8 mouse cellular contexts compared by ENCODE assay signal in the genomic region with DNA sequence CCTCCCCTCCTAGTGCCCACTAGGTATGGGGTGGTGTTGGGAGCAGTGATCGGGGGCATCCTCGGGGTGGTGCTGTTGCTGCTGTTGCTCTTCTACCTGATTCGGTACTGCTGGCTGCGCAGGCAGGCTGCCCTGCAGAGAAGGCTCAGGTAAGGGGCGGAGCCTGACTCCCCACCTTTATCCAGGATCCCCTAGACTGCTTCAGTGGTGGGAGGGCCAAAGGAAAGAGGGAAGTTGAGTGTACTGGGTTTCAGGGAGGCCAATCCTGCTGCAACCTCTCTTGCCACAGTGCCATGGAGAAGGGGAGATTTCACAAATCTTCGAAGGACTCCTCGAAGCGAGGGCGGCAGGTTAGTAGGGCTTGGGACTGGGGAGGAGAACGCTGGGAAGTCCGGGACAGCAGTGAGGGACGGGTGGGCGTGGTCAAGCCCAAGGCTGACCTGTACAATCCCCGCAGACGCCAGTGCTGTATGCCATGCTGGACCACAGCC. TPM values are rescaled to one million over a fixed set of nuclear protein-coding genes. Genes with fewer than 3 reads are reported as not detected.
DNase-seq lines count a peak whose midpoint lies in the region; ATAC-seq and TF ChIP-seq lines count a peak whose summit lies in the region.

No protein-coding gene starts in this region.

- 3% methylated on average over 15 of the region's 15 CpGs for WGBS in hindbrain, embryonic 16.5 days
- WGBS in liver, postnatal 0 days (ENCODE audit: insufficient replicate concordance) = 7% methylated on average over 15 of the region's 15 CpGs

- no peak overlapping the region for H3K27ac ChIP-seq in hindbrain, embryonic 16.5 days (ENCODE audit: low read depth, low read length)
- no peak overlapping the region for H3K27ac ChIP-seq in liver, postnatal 0 days (ENCODE audit: low read depth)

- peaks cover 4% of the 10 kb centered on the region; the same call in 1 of the 2 replicates for H3K4me1 ChIP-seq in hindbrain, embryonic 16.5 days (ENCODE audit: control insufficient read depth, insufficient read depth, low read depth, low read length)
- H3K4me1 ChIP-seq in liver, postnatal 0 days (ENCODE audit: insufficient read depth) = peaks cover 13% of the 10 kb centered on the region

- no peaks in the 10 kb centered on the region for H3K9me3 ChIP-seq in hindbrain, embryonic 16.5 days (ENCODE audit: control insufficient read depth, low read length)
- no peaks in the 10 kb centered on the region for H3K9me3 ChIP-seq in liver, postnatal 0 days (ENCODE audit: low read length)

- no peaks in the 10 kb centered on the region for H3K36me3 ChIP-seq in hindbrain, embryonic 16.5 days (ENCODE audit: control insufficient read depth, insufficient read depth, low read length)
- no peaks in the 10 kb centered on the region for H3K36me3 ChIP-seq in liver, postnatal 0 days (replicated peaks; ENCODE audit: insufficient read depth, low read length)

- TF ChIP-seq EP300 in liver, postnatal 0 days (IDR thresholded peaks at IDR 0.05; ENCODE audit: low read depth) = no peak

- peak overlapping the region; percentile 46 for H3K4me2 ChIP-seq in hindbrain, embryonic 16.5 days (ENCODE audit: low read length)
- H3K4me2 ChIP-seq in liver, postnatal 0 days (ENCODE audit: low read depth, low read length) = peak overlapping the region; percentile 65

- peak; percentile 51 for TF ChIP-seq CTCF in liver, postnatal 0 days (IDR thresholded peaks at IDR 0.05; ENCODE audit: low read depth)

- peak; percentile 45 for DNase-seq in adrenal gland, postnatal 10 days
- DNase-seq in adrenal gland, adult 8-10 months = no peak
- peak; percentile 21 for DNase-seq in ZHBTc4 (ENCODE audit: low read depth, low spot score)
- peak; percentile 36 for DNase-seq in liver, postnatal 0 days
- peak; percentile 18 for DNase-seq in retina, embryonic 14.5 days (ENCODE audit: low spot score)
- no peak for DNase-seq in left cerebral cortex, postnatal 36 days (ENCODE audit: low spot score in 2 of 2)
- DNase-seq in cerebellum, adult 9-10 months = no peak

- intact Hi-C loops in left cerebral cortex, postnatal 36 days (cut with DNase I) = no loop called here

- H3K9ac ChIP-seq in hindbrain, embryonic 16.5 days (ENCODE audit: low read depth, low read length) = peak overlapping the region; percentile 48; the same call in 1 of the 2 replicates
- H3K9ac ChIP-seq in liver, postnatal 0 days (replicated peaks) = peak overlapping the region; percentile 0; the same call in 1 of the 2 replicates

- no peak for ATAC-seq in hindbrain, embryonic 16.5 days
- ATAC-seq in liver, postnatal 0 days = peak; percentile 58

- H3K27me3 ChIP-seq in hindbrain, embryonic 16.5 days (replicated peaks; ENCODE audit: control insufficient read depth, insufficient read depth, low read length) = peaks cover 12% of the 10 kb centered on the region; the same call in 1 of the 2 replicates
- H3K27me3 ChIP-seq in liver, postnatal 0 days (ENCODE audit: insufficient read depth, low read length) = no peaks in the 10 kb centered on the region

- peak overlapping the region; percentile 19 for H3K4me3 ChIP-seq in hindbrain, embryonic 16.5 days (ENCODE audit: low read length)
- H3K4me3 ChIP-seq in liver, postnatal 0 days (ENCODE audit: low read depth, low read length) = 0 out of 2 replicates have a peak overlapping the region, but pooled peaks have one; percentile 4

RNA-seq across cellular contexts. Expression of gene Mpz, which starts 9.0 kb away (rescaled TPM):
- 10 to 100 TPM; 10.1 to 20.4 TPM for total RNA-seq in adrenal gland, postnatal 10 days (2021)
- 1 to 10 TPM in 2 of 4 experiments, under 1 TPM in 2; 0.43 to 1.4 (median 1.2) TPM for total RNA-seq in adrenal gland, adult 8-10 months (2022)
- polyA plus RNA-seq in hindbrain, embryonic 16.5 days (2015; fragmentation: Nextera tagmentation; extraction: Ambion mirVana) = 4.7 and 5.3 TPM in 2 replicates
- polyA plus RNA-seq in liver, postnatal 0 days (2015; fragmentation: Nextera tagmentation; extraction: Ambion mirVana) = 0.05 and 0.12 TPM in 2 replicates
- total RNA-seq in left cerebral cortex, postnatal 36 days (2021) = not detected

RNA-seq across cellular contexts. Expression of gene Sdhc, which starts 9.1 kb away (rescaled TPM):
- 100 to 1,000 TPM; 746 to 845 TPM for total RNA-seq in adrenal gland, postnatal 10 days (2021)
- 100 to 1,000 TPM; 324 to 440 (median 382) TPM for total RNA-seq in adrenal gland, adult 8-10 months (2022)
- 316 and 354 TPM in 2 replicates for polyA plus RNA-seq in hindbrain, embryonic 16.5 days (2015; fragmentation: Nextera tagmentation; extraction: Ambion mirVana)
- 207 and 212 TPM in 2 replicates for polyA plus RNA-seq in liver, postnatal 0 days (2015; fragmentation: Nextera tagmentation; extraction: Ambion mirVana)
- total RNA-seq in left cerebral cortex, postnatal 36 days (2021) = 100 to 1,000 TPM; 200 to 204 TPM

RNA-seq across cellular contexts. Expression of gene Pcp4l1, which starts 36.5 kb away (rescaled TPM):
- total RNA-seq in adrenal gland, postnatal 10 days (2021) = 10 to 100 TPM; 28.0 to 30.7 TPM
- total RNA-seq in adrenal gland, adult 8-10 months (2022) = 10 to 100 TPM; 55.7 to 66.0 (median 59.2) TPM
- 44.7 and 48.7 TPM in 2 replicates for polyA plus RNA-seq in hindbrain, embryonic 16.5 days (2015; fragmentation: Nextera tagmentation; extraction: Ambion mirVana)
- 6.7 and 8.2 TPM in 2 replicates for polyA plus RNA-seq in liver, postnatal 0 days (2015; fragmentation: Nextera tagmentation; extraction: Ambion mirVana)
- 100 to 1,000 TPM in 1 of 2 experiments, 10 to 100 TPM in 1; 95.1 to 123 TPM for total RNA-seq in left cerebral cortex, postnatal 36 days (2021)

RNA-seq across cellular contexts. Expression of gene Cfap126, which starts 45.8 kb away (rescaled TPM):
- 1 to 10 TPM in 1 of 2 experiments, under 1 TPM in 1; 0.51 to 1.3 TPM for total RNA-seq in adrenal gland, postnatal 10 days (2021)
- 1 to 10 TPM; 1.3 to 4.1 (median 3.1) TPM for total RNA-seq in adrenal gland, adult 8-10 months (2022)
- 11.6 and 11.8 TPM in 2 replicates for polyA plus RNA-seq in hindbrain, embryonic 16.5 days (2015; fragmentation: Nextera tagmentation; extraction: Ambion mirVana)
- polyA plus RNA-seq in liver, postnatal 0 days (2015; fragmentation: Nextera tagmentation; extraction: Ambion mirVana) = 0.90 and 1.5 TPM in 2 replicates
- 1 to 10 TPM in 1 of 2 experiments, not detected in 1; 1.1 TPM for total RNA-seq in left cerebral cortex, postnatal 36 days (2021)

RNA-seq across cellular contexts. Expression of gene Nr1i3, which starts 54.2 kb away (rescaled TPM):
- 10 to 100 TPM; 13.4 to 29.4 TPM for total RNA-seq in adrenal gland, postnatal 10 days (2021)
- under 1 TPM in 2 of 4 experiments, not detected in 2; 0.13 to 0.15 TPM for total RNA-seq in adrenal gland, adult 8-10 months (2022)
- polyA plus RNA-seq in hindbrain, embryonic 16.5 days (2015; fragmentation: Nextera tagmentation; extraction: Ambion mirVana) = 0.26 and 0.73 TPM in 2 replicates
- 49.6 and 53.1 TPM in 2 replicates for polyA plus RNA-seq in liver, postnatal 0 days (2015; fragmentation: Nextera tagmentation; extraction: Ambion mirVana)
- total RNA-seq in left cerebral cortex, postnatal 36 days (2021) = under 1 TPM in 1 of 2 experiments, not detected in 1; 0.17 TPM

Comparison
In these comparisons a context has a peak if more than half of its experiments do, and no peak if none do; other contexts are left out.
1. DNase-seq: peak in adrenal gland, postnatal 10 days (single experiment), ZHBTc4 (single experiment), liver, postnatal 0 days (single experiment) and retina, embryonic 14.5 days (single experiment); none in adrenal gland, adult 8-10 months (single experiment), left cerebral cortex, postnatal 36 days (0 of 2) and cerebellum, adult 9-10 months (single experiment).
2. RNA of gene Mpz, which starts 9.0 kb away (total RNA-seq): 10.1 to 20.4 TPM in adrenal gland, postnatal 10 days; 0.43 to 1.4 TPM in adrenal gland, adult 8-10 months and not detected in left cerebral cortex, postnatal 36 days; every median in the first group is over 4 times any median in the second.